Mouse (Mus musculus) cerebellum, adult 2 months (tissue): ENCODE results near the gene Atp2a3.

Experiments used
- CTCF ChIP-seq: fragments of 200-500 bp; IDR thresholded peaks from 2 replicates; pipeline ENCODE4 v1.5.1; 2011; ENCODE audit warnings: low read depth, mild to moderate bottlenecking, control low read depth, low read length, moderate library complexity, borderline replicate concordance; ENCODE audit not compliant: insufficient read depth
- POLR2A ChIP-seq: fragments of 200-500 bp; IDR thresholded peaks from 2 replicates; pipeline ENCODE4 v1.6.1; 2011; ENCODE audit warnings: low read length, control low read depth, borderline replicate concordance; ENCODE audit not compliant: insufficient read depth

DNA sequence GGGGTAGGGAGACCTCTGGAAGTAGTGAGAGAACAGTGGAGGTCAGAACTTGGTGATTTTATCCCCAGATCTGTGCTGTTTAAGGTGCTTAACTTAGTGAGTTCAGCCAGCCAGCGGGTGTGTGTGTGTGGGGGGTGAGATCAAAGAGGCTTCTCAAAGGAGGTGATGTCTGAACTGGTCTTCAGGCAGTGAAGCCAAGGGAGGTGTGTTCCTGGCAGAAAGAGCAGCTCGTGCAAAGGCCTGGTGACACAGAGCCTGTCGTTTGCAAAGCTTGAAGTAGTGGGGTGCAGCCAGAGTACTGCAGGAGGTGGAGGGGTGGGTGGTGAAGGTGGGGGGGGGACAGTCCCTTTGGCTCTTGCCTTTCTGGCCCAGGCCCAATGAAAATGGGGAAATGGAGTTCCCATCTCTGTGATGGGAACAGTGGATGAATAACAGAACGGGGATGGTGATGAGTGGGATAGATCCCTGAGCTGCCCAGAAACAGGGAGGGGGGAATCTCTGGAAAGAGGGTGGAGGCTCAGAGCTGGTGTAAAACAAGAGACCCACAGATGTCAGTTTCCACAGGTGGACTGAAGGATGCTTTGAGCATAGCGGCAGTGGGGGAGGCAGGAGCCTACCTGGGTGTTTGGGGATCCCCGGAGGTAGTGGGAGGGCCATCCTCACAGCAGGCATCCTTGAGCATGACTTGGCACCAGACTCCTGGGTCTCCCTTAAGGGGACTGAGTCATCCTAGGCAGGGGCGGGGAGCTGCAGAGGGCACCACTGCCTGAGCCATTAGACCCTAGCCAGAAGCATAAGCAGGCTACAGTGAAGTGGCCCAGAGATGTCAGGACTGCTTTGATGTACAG, 60.2 kb downstream of the Atp2a3 start:
- TF ChIP-seq POLR2A (no peak), CTCF (no peak)
